Mouse (Mus musculus) stomach, postnatal 0 days (tissue): ENCODE measurements at regions not wholly inside any gene's neighbourhood (a gene's known extent, or its start where the extent isn't known, plus 50 kb on each side); places are given as distances from the start of the nearest gene placed in this dataset.
A peak's percentile ranks its signal among the peaks of the same experiment; 100 is the strongest.

Experiments
- ATAC-seq: fragments of 200-750 bp; cut with Nextera tagmentation; 2 replicates; pipeline ENCODE4 v1.8.0; 2017; ENCODE audit not compliant: low FRiP score, low TSS enrichment
- DNase-seq: peaks from one replicate; pipeline ENCODE4 v3.0.0-alpha.2; 2016; ENCODE audit warnings: low spot score
- H3K27ac ChIP-seq: fragments of 300-500 bp; sonication (generic); replicated peaks from 2 replicates; pipeline ENCODE4 v1.5.1; 2014; ENCODE audit warnings: mild to moderate bottlenecking, control low read depth
- H3K27me3 ChIP-seq: fragments of 300-500 bp; sonication (generic); 2 replicates; pipeline ENCODE4 v1.6.1; 2014; ENCODE audit warnings: low read length; ENCODE audit not compliant: control insufficient read depth, insufficient read depth
- H3K36me3 ChIP-seq: fragments of 300-500 bp; sonication (generic); 2 replicates; pipeline ENCODE4 v1.6.1; 2014; ENCODE audit warnings: low read length, mixed read lengths; ENCODE audit not compliant: control insufficient read depth, insufficient read depth
- H3K4me1 ChIP-seq: fragments of 300-500 bp; sonication (generic); replicated peaks from 2 replicates; pipeline ENCODE4 v1.6.1; 2014; ENCODE audit warnings: antibody characterized with exemption; ENCODE audit not compliant: control insufficient read depth, insufficient read depth
- H3K4me2 ChIP-seq: fragments of 300-500 bp; sonication (generic); replicated peaks from 2 replicates; pipeline ENCODE4 v1.6.1; 2014; ENCODE audit warnings: low read depth, mild to moderate bottlenecking, control low read depth, moderate library complexity
- H3K4me3 ChIP-seq: fragments of 300-500 bp; sonication (generic); 2 replicates; pipeline ENCODE4 v1.5.1; 2014; ENCODE audit warnings: low read depth, low read length, control low read depth
- H3K9ac ChIP-seq: fragments of 300-500 bp; sonication (generic); 2 replicates; pipeline ENCODE4 v1.6.1; 2014; ENCODE audit warnings: mild to moderate bottlenecking, low read length, control low read depth, mixed read lengths
- H3K9me3 ChIP-seq: fragments of 300-500 bp; sonication (generic); 2 replicates; pipeline ENCODE4 v1.6.1; 2016; ENCODE audit warnings: low read length; ENCODE audit not compliant: control insufficient read depth
- CTCF ChIP-seq: IDR thresholded peaks from 2 replicates; pipeline ENCODE4 v1.5.1; 2016; ENCODE audit warnings: antibody characterized with exemption, low read depth, mild to moderate bottlenecking, moderate library complexity
- EP300 ChIP-seq: optimal IDR thresholded peaks from 2 replicates; pipeline ENCODE3; 2016; ENCODE audit warnings: antibody characterized with exemption
- WGBS: fragments of 180-500 bp; shearing (Covaris S2); extraction: QIAGEN DNeasy Blood & Tissue Kit; methylation state at CpG from one replicate; pipeline ENCODE4 v1.1.7; 2014; 5-methylcytosine and 5-hydroxymethylcytosine counted together

DNA sequence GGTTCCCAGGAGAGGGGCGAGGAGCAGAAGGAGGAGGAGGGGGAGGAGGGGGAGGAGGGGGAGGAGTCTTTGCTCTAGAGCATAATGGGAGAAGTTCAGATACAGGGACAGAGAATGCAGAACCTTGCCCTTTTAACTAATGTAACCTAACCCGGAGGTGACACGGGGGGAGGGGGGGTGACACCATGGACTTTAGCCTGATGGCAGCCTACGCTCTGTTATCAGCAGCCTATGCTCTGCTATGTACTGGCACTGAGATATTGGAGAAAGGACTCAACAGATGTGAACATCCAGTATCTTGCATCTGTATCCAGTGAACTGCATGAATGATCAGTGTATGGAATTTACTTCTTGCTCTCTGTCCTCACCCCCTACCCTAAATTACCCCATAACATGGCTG lies 77.7 kb upstream of the S1pr1 start:
- Histone ChIP-seq H3K4me2 (no peak overlapping the region), H3K9me3 (no peaks in the 10 kb centered on the region), H3K36me3 (no peaks in the 10 kb centered on the region), H3K27me3 (no peaks in the 10 kb centered on the region), H3K4me1 (0 out of 2 replicates have a peak, but pooled peaks cover 3% of the 10 kb centered on the region), H3K27ac (no peak overlapping the region), H3K9ac (no peak overlapping the region), H3K4me3 (no peak overlapping the region)
- 65% methylated on average over 4 of the region's 4 CpGs for WGBS
- TF ChIP-seq EP300 (no peak), CTCF (no peak)
- DNase-seq (no peak), ATAC-seq (no peak)

DNA sequence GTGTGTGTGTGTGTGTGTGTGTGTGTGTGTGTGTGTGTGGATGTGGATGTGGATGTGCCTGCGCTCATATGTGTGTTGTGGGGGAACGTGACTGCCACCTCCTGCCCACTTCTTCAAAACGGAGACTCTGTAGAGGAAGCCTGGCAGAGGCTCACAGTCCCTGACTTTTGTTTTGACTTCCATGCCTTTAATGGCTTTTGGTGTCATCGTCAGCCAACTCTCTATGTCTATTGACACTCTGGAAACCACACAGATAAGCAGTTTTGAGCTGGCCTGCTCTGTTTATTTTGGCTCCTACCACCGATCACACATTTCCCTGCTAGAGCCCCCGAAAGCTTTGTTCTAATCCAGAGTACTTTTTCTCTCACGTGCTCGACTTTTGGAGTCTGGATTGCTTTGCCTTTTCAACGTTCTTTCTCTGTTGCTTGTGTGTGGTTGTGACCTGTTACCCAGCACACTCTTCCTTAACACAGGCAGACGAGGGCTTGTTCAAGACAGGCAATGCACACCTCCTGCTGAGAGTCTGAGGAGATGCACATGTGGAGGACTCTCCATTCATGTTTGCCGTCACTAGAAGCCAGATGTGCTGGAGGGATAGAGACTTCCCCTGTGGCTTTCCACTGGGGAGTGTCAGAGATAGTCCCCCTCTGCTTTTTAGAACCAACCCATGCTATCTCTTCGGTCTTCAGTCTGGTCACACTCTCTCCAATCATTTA lies 78.6 kb upstream of the S1pr1 start:
- Histone ChIP-seq H3K4me1 (0 out of 2 replicates have a peak, but pooled peaks cover 3% of the 10 kb centered on the region), H3K27me3 (no peaks in the 10 kb centered on the region), H3K9me3 (no peaks in the 10 kb centered on the region), H3K27ac (no peak overlapping the region), H3K4me2 (peak overlapping the region; percentile 33; the same call in 1 of the 2 replicates), H3K4me3 (0 out of 2 replicates have a peak overlapping the region, but pooled peaks have one; percentile 6), H3K9ac (no peak overlapping the region), H3K36me3 (no peaks in the 10 kb centered on the region)
- peak; percentile 60 for TF ChIP-seq CTCF
- TF ChIP-seq EP300: no peak
- peak; percentile 23 for DNase-seq
- ATAC-seq: peak; percentile 35; the same call in 1 of the 2 replicates
- 13% methylated on average over 12 of the region's 12 CpGs for WGBS

DNA sequence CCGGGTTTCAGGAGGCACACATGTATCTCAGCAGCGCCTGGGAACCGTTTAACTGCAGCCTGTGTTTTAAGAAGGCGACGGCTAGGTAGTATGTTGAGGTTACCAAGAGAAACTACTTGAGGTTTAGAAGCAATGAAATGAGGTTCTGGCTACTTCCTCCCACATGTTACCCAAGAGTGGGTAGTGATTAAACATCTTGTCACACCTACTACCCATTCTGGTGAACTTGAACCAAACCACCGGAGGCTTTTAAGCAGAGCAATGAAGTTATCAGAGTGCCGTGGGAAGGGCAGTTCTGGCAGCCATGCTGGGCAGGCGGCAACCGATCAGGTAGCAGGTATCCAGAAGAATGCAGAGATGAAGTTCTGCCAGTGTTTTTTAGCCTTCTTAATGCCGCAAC lies 84.5 kb upstream of the S1pr1 start:
- H3K27me3 ChIP-seq: no peaks in the 10 kb centered on the region
- TF ChIP-seq CTCF (no peak), EP300 (no peak)
- no peak overlapping the region for H3K27ac ChIP-seq
- no peaks in the 10 kb centered on the region for H3K4me1 ChIP-seq
- H3K9me3 ChIP-seq: no peaks in the 10 kb centered on the region
- 90% methylated on average over 10 of the region's 10 CpGs for WGBS
- ATAC-seq (no peak), DNase-seq (no peak)
- H3K4me2 ChIP-seq: no peak overlapping the region
- no peak overlapping the region for H3K9ac ChIP-seq
- no peaks in the 10 kb centered on the region for H3K36me3 ChIP-seq
- no peak overlapping the region for H3K4me3 ChIP-seq

DNA sequence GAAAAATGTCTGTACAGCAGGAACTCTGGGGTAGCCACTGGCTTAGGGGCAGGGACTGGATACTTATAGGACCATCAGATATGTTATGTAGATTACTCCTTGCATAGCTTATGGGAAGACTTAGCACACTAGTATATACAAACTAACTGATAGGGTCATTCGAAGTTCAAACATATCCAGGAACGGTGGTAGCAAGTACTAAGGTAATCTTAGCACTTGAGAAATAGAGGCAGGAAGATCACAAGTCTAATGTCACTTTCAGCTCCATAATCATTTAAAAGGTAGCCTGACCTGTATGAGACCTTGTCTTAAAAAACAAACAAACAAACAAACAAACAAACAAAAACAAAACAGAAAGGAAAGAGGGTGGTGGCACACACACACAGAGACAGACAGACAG lies 85.1 kb upstream of the S1pr1 start:
- Histone ChIP-seq H3K9ac (no peak overlapping the region), H3K27me3 (no peaks in the 10 kb centered on the region), H3K36me3 (no peaks in the 10 kb centered on the region), H3K4me3 (no peak overlapping the region), H3K9me3 (no peaks in the 10 kb centered on the region), H3K27ac (no peak overlapping the region), H3K4me1 (no peaks in the 10 kb centered on the region), H3K4me2 (no peak overlapping the region)
- no peak for TF ChIP-seq CTCF
- no peak for TF ChIP-seq EP300
- 50% methylated on average over 2 of the region's 2 CpGs for WGBS
- no peak for DNase-seq
- ATAC-seq: no peak

DNA sequence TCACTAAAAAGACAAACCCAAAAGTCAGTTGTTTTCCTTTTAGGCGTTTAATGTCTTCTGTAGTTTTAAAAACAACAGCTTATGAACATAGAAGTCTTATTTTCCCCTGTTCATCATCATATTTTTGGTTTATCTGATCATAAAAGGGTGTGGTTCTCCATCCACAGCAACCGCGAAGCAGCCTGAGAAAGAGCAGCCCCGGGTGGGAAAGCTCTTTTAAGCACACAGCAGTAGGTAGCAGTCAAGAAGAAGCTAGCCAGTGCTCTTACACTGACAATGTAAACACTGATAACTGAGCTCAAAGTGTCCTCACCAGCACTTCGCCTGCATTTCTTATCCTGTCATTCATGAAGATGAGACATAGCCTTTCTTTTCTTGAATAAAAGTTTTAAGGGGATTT lies 86.0 kb upstream of the S1pr1 start:
- Histone ChIP-seq H3K9ac (no peak overlapping the region), H3K27me3 (no peaks in the 10 kb centered on the region), H3K4me1 (no peaks in the 10 kb centered on the region), H3K4me2 (no peak overlapping the region), H3K36me3 (no peaks in the 10 kb centered on the region), H3K9me3 (no peaks in the 10 kb centered on the region), H3K27ac (no peak overlapping the region), H3K4me3 (no peak overlapping the region)
- no peak for TF ChIP-seq CTCF
- TF ChIP-seq EP300: no peak
- DNase-seq (no peak), ATAC-seq (no peak)
- 26% methylated on average over 5 of the region's 5 CpGs for WGBS

DNA sequence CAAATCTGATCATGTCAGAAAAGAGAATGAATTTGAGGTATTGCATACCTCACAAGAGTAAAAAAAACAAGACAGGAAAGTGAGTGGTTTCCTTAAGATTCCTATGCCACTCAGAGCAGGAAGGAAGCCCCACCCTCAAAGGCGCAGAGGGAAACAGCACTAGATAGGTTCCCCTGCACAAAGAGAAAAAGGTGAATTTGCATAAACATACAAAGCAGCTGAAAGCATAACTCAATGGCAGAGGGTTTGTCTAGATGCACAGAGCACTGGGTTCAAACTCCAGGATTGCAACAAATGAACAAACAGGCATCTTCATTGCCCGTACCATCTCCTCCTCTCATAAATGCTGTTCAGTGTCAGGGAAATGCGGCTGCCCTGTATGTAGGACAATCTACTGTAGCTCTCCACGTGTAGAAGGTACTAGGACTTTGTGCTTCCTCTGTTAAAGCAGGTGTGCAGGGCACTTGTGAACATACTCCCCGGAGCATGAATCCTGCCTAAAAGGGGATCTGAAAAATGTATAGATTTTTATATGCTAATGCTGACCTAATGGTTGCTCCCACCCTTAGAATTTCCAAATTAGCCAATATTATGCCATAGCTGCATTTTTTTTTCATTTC lies 85.9 kb upstream of the Dph5 start:
- H3K4me1 ChIP-seq: no peaks in the 10 kb centered on the region
- no peak for ATAC-seq
- H3K4me2 ChIP-seq: no peak overlapping the region
- WGBS: 72% methylated on average over 5 of the region's 5 CpGs
- H3K27ac ChIP-seq: no peak overlapping the region
- peak; percentile 9 for DNase-seq
- no peaks in the 10 kb centered on the region for H3K9me3 ChIP-seq
- H3K36me3 ChIP-seq: no peaks in the 10 kb centered on the region
- TF ChIP-seq CTCF: no peak
- TF ChIP-seq EP300: no peak
- H3K9ac ChIP-seq: no peak overlapping the region
- no peak overlapping the region for H3K4me3 ChIP-seq
- H3K27me3 ChIP-seq: no peaks in the 10 kb centered on the region
